24 mouse cellular contexts compared by ENCODE assay signal in genomic region chr7:78971644-78972313, GRCm38 (mm10). TPM values are rescaled to one million over a fixed set of nuclear protein-coding genes. Genes with fewer than 3 reads are reported as not detected.
DNase-seq lines count a peak whose midpoint lies in the region; ATAC-seq and TF ChIP-seq lines count a peak whose summit lies in the region.
"Had no signal": no experiment of that assay in that cellular context is flagged by ENCODE, and none has a peak within 500 bp of the region (broad histone marks: within the 10 kb centered on the region; RNA-seq: fewer than 3 reads in every experiment).

No protein-coding gene starts in this region.

- TF ChIP-seq CTCF in lung, postnatal 0 days (IDR thresholded peaks at IDR 0.05): no peak
- TF ChIP-seq CTCF in layer of hippocampus, adult 2 months (conservative IDR thresholded peaks at IDR 0.05): no peak

- no peaks in the 10 kb centered on the region for H3K36me3 ChIP-seq in kidney, embryonic 14.5 days (ENCODE audit: control insufficient read depth, insufficient read depth, low read length)
- no peaks in the 10 kb centered on the region for H3K36me3 ChIP-seq in embryonic facial prominence, embryonic 10.5 days (replicated peaks)
- H3K36me3 ChIP-seq in embryonic facial prominence, embryonic 14.5 days (ENCODE audit: control insufficient read depth, insufficient read depth, low read length): no peaks in the 10 kb centered on the region
- H3K36me3 ChIP-seq in limb, embryonic 12.5 days: no peaks in the 10 kb centered on the region
- H3K36me3 ChIP-seq in lung, postnatal 0 days (ENCODE audit: insufficient read depth, low read length): no peaks in the 10 kb centered on the region
- H3K36me3 ChIP-seq: kidney, embryonic 15.5 days; liver, embryonic 15.5 days; lung, embryonic 15.5 days; stomach, embryonic 15.5 days had no signal

- H3K4me1 ChIP-seq in kidney, embryonic 14.5 days (ENCODE audit: control insufficient read depth, insufficient read depth, low read length): no peaks in the 10 kb centered on the region; the same call in 1 of the 2 replicates
- H3K4me1 ChIP-seq in embryonic facial prominence, embryonic 10.5 days: peaks cover 15% of the 10 kb centered on the region
- no peaks in the 10 kb centered on the region for H3K4me1 ChIP-seq in embryonic facial prominence, embryonic 14.5 days (ENCODE audit: control insufficient read depth, insufficient read depth, low read length)
- peaks cover 14% of the 10 kb centered on the region for H3K4me1 ChIP-seq in limb, embryonic 12.5 days (replicated peaks)
- H3K4me1 ChIP-seq in lung, postnatal 0 days (ENCODE audit: insufficient read depth, low read depth, low read length): no peaks in the 10 kb centered on the region
- H3K4me1 ChIP-seq: liver, embryonic 15.5 days; lung, embryonic 15.5 days; stomach, embryonic 15.5 days had no signal

- H3K4me2 ChIP-seq in kidney, embryonic 14.5 days (replicated peaks; ENCODE audit: low read depth, low read length): no peak overlapping the region
- H3K4me2 ChIP-seq in embryonic facial prominence, embryonic 14.5 days (ENCODE audit: low read depth, low read length): no peak overlapping the region
- H3K4me2 ChIP-seq in limb, embryonic 12.5 days: no peak overlapping the region
- no peak overlapping the region for H3K4me2 ChIP-seq in lung, postnatal 0 days (replicated peaks; ENCODE audit: low read depth, low read length)
- H3K4me2 ChIP-seq: kidney, embryonic 15.5 days; liver, embryonic 15.5 days; lung, embryonic 15.5 days; stomach, embryonic 15.5 days had no signal

- ATAC-seq in kidney, embryonic 14.5 days (ENCODE audit: low FRiP score, low TSS enrichment): peak; percentile 24; the same call in 1 of the 2 replicates
- 0 out of 2 replicates have a peak, but pooled peaks have one; percentile 26 for ATAC-seq in embryonic facial prominence, embryonic 14.5 days (ENCODE audit: low read depth)
- ATAC-seq in limb, embryonic 12.5 days (ENCODE audit: insufficient number of reproducible peaks, insufficient read depth, low FRiP score, low TSS enrichment, low read depth): peak; percentile 52; the same call in 1 of the 2 replicates
- no peak for ATAC-seq in lung, postnatal 0 days
- ATAC-seq: forebrain, embryonic 16.5 days; intestine, postnatal 0 days had no signal

- H3K27ac ChIP-seq in kidney, embryonic 14.5 days (ENCODE audit: low read depth, low read length): no peak overlapping the region
- peak overlapping the region; percentile 48; the same call in 1 of the 2 replicates for H3K27ac ChIP-seq in embryonic facial prominence, embryonic 10.5 days (replicated peaks)
- H3K27ac ChIP-seq in embryonic facial prominence, embryonic 14.5 days (replicated peaks; ENCODE audit: low read depth, low read length): peak overlapping the region; percentile 53
- H3K27ac ChIP-seq in limb, embryonic 12.5 days: peak overlapping the region; percentile 78
- no peak overlapping the region for H3K27ac ChIP-seq in lung, postnatal 0 days (ENCODE audit: low read length)
- H3K27ac ChIP-seq in layer of hippocampus, adult 2 months: no peak overlapping the region
- H3K27ac ChIP-seq: heart, adult 2 months; kidney, embryonic 15.5 days; liver, embryonic 15.5 days; lung, embryonic 15.5 days; macrophage; stomach, embryonic 15.5 days had no signal

- no peak overlapping the region for H3K4me3 ChIP-seq in kidney, embryonic 14.5 days (ENCODE audit: low read length)
- no peak overlapping the region for H3K4me3 ChIP-seq in embryonic facial prominence, embryonic 10.5 days
- H3K4me3 ChIP-seq in embryonic facial prominence, embryonic 14.5 days (ENCODE audit: low read depth, low read length): no peak overlapping the region
- no peak overlapping the region for H3K4me3 ChIP-seq in limb, embryonic 12.5 days (replicated peaks)
- H3K4me3 ChIP-seq in lung, postnatal 0 days (ENCODE audit: low read depth, low read length): no peak overlapping the region
- no peak overlapping the region for H3K4me3 ChIP-seq in layer of hippocampus, adult 2 months
- H3K4me3 ChIP-seq: heart, adult 2 months; kidney, embryonic 15.5 days; liver, embryonic 15.5 days; lung, embryonic 15.5 days; stomach, embryonic 15.5 days had no signal

- DNase-seq in kidney, postnatal 10 days: no peak
- DNase-seq in embryonic facial prominence, embryonic 10.5 days (ENCODE audit: low spot score): no peak
- no peak for DNase-seq in embryonic facial prominence, embryonic 14.5 days (ENCODE audit: low spot score)
- DNase-seq in lung, postnatal 0 days (ENCODE audit: low spot score): no peak
- DNase-seq in layer of hippocampus, adult 2 months (ENCODE audit: low spot score in 2 of 2): no peak
- no peak for DNase-seq in spleen, postnatal 4 days (ENCODE audit: low spot score in 2 of 2)
- DNase-seq: adrenal gland, postnatal 25 days; cerebellum, adult 8-10 months; cerebellum, postnatal 36 days; embryo, embryonic 11 days; gastrocnemius, postnatal 14 days; heart, adult 2 months; heart, postnatal 4 days; liver; thymus, postnatal 25 days had no signal

- WGBS in kidney, embryonic 14.5 days: 54% methylated on average over 12 of the region's 12 CpGs
- WGBS in embryonic facial prominence, embryonic 10.5 days: 51% methylated on average over 12 of the region's 12 CpGs
- 35% methylated on average over 12 of the region's 12 CpGs for WGBS in embryonic facial prominence, embryonic 14.5 days
- WGBS in limb, embryonic 12.5 days: 52% methylated on average over 12 of the region's 12 CpGs
- WGBS in lung, postnatal 0 days: 42% methylated on average over 12 of the region's 12 CpGs

- H3K27me3 ChIP-seq in kidney, embryonic 14.5 days (ENCODE audit: control insufficient read depth, insufficient read depth, low read length): no peaks in the 10 kb centered on the region
- no peaks in the 10 kb centered on the region; the same call in none of the 2 replicates for H3K27me3 ChIP-seq in embryonic facial prominence, embryonic 10.5 days (replicated peaks; ENCODE audit: low read depth, poor library complexity, severe bottlenecking)
- H3K27me3 ChIP-seq in embryonic facial prominence, embryonic 14.5 days (replicated peaks; ENCODE audit: control insufficient read depth, insufficient read depth, low read length): no peaks in the 10 kb centered on the region
- H3K27me3 ChIP-seq in limb, embryonic 12.5 days: no peaks in the 10 kb centered on the region; the same call in 1 of the 2 replicates
- H3K27me3 ChIP-seq in lung, postnatal 0 days (replicated peaks; ENCODE audit: insufficient read depth, low read length): no peaks in the 10 kb centered on the region
- H3K27me3 ChIP-seq: kidney, embryonic 15.5 days; liver, embryonic 15.5 days; lung, embryonic 15.5 days; stomach, embryonic 15.5 days had no signal

- no peaks in the 10 kb centered on the region for H3K9me3 ChIP-seq in kidney, embryonic 14.5 days (ENCODE audit: control insufficient read depth, low read length)
- H3K9me3 ChIP-seq in embryonic facial prominence, embryonic 10.5 days: no peaks in the 10 kb centered on the region
- H3K9me3 ChIP-seq in embryonic facial prominence, embryonic 14.5 days (ENCODE audit: control insufficient read depth, low read length): no peaks in the 10 kb centered on the region
- H3K9me3 ChIP-seq in limb, embryonic 12.5 days: no peaks in the 10 kb centered on the region
- H3K9me3 ChIP-seq in lung, postnatal 0 days (ENCODE audit: low read length): no peaks in the 10 kb centered on the region
- H3K9me3 ChIP-seq: kidney, embryonic 15.5 days; liver, embryonic 15.5 days; lung, embryonic 15.5 days; stomach, embryonic 15.5 days had no signal

- H3K9ac ChIP-seq in kidney, embryonic 14.5 days (ENCODE audit: low read depth, low read length): no peak overlapping the region
- H3K9ac ChIP-seq in embryonic facial prominence, embryonic 14.5 days (ENCODE audit: low read depth, low read length): no peak overlapping the region
- no peak overlapping the region for H3K9ac ChIP-seq in limb, embryonic 12.5 days (replicated peaks)
- H3K9ac ChIP-seq in lung, postnatal 0 days (replicated peaks; ENCODE audit: low read depth): no peak overlapping the region
- H3K9ac ChIP-seq: kidney, embryonic 15.5 days; liver, embryonic 15.5 days; lung, embryonic 15.5 days; stomach, embryonic 15.5 days had no signal

- no peak for TF ChIP-seq EP300 in lung, postnatal 0 days (IDR thresholded peaks at IDR 0.05)

RNA-seq across cellular contexts. Expression of gene Isg20, which starts 58.6 kb away (rescaled TPM):
- 0.96 and 1.3 TPM in 2 replicates for polyA plus RNA-seq in kidney, embryonic 14.5 days (2014; fragmentation: Nextera tagmentation; extraction: Ambion mirVana)
- 0.40 and 0.55 TPM in 2 replicates for polyA plus RNA-seq in embryonic facial prominence, embryonic 10.5 days (2016; fragmentation: Nextera tagmentation; extraction: Ambion mirVana)
- 3.4 and 5.1 TPM in 2 replicates for polyA plus RNA-seq in embryonic facial prominence, embryonic 14.5 days (2014; fragmentation: Nextera tagmentation; extraction: Ambion mirVana)
- polyA plus RNA-seq in limb, embryonic 12.5 days (2016; fragmentation: Nextera tagmentation; extraction: Ambion mirVana): 0.25 and 0.65 TPM in 2 replicates
- 31.0 and 38.5 TPM in 2 replicates for polyA plus RNA-seq in lung, postnatal 0 days (2015; fragmentation: Nextera tagmentation; extraction: Ambion mirVana)
- total RNA-seq in layer of hippocampus, adult 2 months (2021): under 1 TPM; 0.34 to 0.49 TPM

Comparison
In these comparisons a context has a peak if more than half of its experiments do, and no peak if none do; other contexts are left out.
1. H3K27ac ChIP-seq: peak in embryonic facial prominence, embryonic 10.5 days (single experiment), embryonic facial prominence, embryonic 14.5 days (single experiment) and limb, embryonic 12.5 days (single experiment); none in kidney, embryonic 14.5 days (single experiment), lung, postnatal 0 days (single experiment) and layer of hippocampus, adult 2 months (single experiment).